Mouse (Mus musculus) gastrocnemius, adult 8-10 months (tissue): ENCODE measurements around the gene Clec4f. TPM values are rescaled to one million over a fixed set of nuclear protein-coding genes. Genes with fewer than 3 reads are reported as not detected.
"Not testable (repeated sequence)": the region's sequence is repeated elsewhere in the genome, so short reads cannot be mapped to it uniquely, and the experiment has no call there.

Experiments
- DNase-seq, 2 experiments: peaks; one replicate each; pipeline ENCODE4 v3.0.0; 2022; ENCODE audit warnings: low spot score in 2 of 2
- total RNA-seq, 4 experiments: library from RNA; stranded (reverse); gene quantifications; 2 replicates each; pipeline ENCODE4 v1.2.4; 2022

The Clec4f gene
- total RNA-seq, result not detected

DNA sequence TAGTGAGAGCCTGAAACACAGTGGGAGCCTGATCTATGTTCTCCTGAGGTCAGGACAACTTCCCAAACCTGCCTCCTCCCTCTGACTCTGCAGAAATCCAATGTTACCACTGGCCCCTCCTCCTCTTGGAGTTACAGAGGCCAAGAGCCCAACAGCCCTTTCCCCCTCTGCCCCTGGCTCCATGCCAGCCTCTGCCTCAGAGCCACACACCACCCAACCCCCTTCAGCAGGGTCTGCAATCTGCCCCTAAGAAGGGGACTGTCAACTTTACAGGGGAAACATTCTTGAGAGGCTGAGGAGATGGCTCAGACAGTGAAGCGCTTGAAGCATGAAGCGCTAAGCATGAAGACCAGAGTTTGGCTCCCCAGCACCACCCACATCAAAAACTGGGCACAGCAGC is at the start of gene Clec4f:
Clec4f (minus strand) TSS at position 101 of the 400 bp plus-strand sequence.
- DNase-seq, result no peak

DNA sequence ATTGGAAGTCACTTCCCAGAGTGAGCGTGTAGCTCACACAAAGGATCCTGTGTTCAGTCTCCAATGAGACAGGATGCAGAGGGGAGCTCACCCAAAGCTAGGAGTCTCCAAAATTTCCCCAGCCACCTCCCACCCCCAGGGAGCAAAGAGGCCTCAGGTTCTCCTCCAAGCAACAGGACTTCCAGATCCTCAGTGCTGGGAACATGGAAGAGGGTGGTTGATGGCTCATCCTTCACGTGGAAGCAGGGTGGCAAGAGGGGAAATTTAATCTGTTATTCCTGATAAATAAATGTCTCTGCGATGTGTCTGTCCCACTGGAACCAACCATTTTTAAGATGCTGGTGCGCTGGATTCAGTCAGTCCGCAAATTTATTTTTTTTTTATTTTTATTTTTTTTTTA is 48.7 kb upstream of the Clec4f start:
- DNase-seq, result no peak

DNA sequence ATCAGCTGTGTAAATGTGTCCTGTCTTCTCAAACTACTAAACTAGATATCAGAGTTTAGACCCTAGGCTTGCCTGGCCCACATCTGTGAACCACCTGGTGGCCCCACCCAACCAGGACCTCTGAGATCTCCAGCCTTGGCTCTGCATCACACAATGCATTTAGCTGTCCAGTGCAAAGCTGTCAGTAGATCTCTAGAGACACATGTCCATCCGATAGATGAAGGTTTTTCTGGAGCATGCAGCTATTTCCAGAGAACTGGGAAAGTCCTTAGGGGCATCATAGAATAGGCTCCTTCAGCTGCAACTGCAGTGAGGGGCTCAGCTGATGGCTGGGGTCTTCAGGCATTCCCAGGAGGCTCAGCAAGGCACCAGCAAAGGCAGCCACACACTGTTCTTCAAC is 48.3 kb upstream of the Clec4f start:
- DNase-seq, result no peak

DNA sequence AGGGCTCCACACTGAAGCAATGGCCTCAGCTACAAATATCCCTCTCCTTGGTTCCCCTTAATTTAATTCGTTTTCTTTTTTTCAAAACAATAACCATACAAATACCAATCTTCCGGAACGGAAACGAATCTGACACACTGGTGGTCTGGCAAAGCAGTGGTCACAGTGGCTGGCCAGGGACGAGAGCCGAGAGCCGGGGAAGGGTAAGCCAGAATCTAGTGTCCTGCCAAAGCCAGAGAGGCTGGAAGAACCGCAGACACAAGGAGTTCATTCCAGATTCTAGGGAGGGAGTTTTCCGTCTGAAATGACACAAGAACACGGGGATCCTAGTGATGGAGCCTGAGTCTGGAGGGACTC is 47.7 kb upstream of the Clec4f start:
- DNase-seq, result no peak

DNA sequence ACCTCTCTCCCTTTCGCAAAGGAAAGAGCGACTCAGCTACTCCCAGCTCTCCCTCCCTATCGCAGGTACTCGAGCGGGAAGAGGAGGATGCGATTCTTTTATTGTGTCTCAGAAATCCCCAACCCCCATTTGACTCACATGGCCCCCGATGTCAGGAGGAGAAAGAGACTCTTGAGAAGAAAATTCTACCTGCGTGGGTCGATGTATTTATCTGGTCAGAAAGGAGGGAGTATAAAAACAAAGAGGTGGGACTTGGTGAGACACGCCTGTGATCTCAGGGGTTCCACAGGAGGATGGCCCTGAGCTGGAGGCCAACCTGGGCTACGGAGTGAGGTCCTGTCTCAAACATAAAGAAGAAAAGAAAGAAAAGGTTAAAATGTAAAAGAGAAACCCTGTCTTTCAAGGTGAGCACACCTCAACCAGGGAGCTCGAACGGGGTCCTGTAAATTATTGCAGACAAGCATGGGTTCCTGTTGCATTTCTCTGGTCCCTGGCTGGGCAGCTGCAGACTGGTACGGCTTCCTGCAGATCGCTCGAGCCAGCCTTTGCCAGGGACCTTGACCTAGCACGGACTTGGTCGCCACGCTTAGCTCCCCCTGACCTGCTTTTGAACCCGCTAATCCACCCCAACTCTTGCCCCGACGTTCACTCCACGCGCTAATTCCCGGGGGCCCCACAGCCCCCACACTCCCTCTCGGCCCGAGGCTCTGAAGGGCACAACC is 47.2 kb upstream of the Clec4f start:
- no peak for DNase-seq

DNA sequence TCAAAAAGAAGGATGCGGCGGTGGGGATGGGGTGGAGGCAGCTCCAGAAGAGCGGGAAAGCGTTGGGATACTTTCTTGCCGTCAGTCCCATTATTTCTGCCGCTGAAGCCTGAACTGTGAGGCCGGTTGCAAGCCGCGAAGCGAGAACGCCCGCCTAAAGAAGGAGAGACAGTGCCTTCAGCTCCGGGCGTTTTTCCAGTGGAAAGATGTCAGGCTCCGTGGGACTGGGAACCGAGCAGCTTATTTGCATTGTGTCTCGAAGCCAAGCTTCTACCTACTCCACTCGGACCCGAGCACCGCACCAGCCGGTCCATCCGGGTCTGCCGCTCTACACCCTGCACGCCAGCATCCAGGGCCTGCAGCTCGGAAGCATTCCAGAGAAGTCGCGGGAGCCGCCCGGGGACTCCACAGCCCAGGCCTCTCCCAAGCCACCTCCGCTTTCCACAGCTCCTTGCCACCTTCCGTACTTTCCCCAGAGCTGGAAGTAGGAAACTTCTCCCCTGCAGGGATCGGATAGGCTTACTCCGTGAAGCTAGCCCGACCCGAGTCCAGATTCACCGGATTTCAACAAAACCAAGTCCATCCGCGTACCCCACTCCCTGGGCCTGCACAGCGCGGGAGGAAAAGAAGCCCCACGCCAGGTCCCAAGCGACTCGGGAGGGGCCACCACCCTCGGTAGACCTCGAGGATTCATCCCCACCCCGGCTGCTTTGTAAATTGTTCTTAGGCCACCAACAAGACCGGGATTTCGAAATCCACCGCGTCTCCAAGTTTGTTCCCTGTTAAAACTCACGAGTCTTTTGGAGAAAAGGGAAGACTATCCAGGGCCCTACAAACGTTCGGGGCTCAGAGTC is 46.4 kb upstream of the Clec4f start:
- no peak for DNase-seq

DNA sequence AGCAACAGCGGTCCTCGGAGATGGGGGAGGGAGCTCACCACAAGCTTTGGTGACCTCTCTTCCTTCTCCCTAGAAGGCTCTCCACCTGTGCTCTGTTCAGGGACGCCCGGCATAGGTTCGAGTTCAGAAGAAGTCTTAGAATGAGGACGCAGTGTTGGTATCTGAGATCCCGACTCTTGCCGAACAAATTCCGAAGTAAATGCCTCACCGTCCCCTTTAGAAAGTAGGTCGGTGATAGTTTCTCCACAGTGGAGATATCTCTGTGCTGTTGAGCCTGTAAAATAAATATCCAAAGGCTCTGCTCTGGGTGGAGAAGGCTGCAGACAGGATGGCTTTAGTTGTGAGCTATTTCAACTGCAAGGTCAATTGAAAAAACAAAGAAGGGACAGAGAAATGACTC is 45.0 kb upstream of the Clec4f start:
- no peak for DNase-seq

DNA sequence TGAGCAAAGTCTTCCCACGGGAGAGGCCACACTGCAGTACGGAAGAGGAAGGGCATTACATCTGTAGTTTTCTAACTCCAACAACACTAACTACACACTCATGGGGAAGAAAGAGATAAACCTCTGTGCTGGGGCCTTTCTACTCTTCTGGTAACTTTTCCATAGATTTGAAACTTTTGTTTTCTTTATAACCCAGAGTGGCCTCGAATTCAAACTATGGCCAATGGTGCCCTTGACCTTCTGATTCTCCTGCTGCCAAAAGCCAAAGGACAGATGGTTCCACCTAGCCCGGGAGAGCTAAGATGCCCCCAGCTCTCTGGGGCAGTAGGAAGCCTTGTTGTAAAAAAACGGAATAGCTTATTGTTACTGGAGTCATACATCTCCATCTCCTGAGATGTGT is 44.0 kb upstream of the Clec4f start:
- no peak for DNase-seq

DNA sequence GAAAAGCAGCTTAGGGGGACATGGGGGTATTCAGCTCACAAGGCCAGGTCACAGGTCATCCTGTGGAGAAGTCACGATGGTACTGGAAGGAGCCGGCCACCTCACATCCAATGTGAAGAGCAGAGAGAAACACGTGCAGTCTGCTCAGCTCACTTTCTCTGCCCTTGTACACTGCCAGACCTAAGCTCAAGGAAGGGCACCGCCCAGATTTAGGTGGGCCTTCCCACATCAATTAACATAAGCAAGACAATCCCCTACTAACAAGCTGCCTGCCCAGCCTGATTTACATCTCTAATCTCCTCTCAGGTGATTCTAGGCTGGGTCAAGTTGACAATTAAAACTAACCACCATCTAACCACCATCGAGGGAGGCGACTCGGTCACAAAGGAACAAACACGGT is 41.9 kb upstream of the Clec4f start:
- DNase-seq, result no peak

DNA sequence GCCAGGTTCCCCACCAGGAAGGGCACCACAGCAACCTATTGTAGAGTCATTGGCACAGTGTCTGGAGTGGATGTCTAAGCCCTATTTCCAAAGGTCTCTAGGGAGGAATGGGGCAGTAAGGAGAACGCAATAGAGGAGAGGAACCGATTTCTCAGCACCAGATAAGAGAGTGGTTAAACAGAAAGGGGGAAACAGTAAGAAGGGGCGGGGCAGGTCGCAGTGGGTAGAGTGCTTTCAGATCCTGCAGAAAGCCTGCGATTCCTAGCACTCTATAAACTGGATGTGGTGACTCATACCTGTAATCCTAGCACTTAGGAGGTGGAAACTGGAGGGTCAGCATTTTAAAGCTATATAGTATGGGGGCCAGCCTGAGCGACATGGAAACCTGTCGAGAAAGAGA is 40.7 kb upstream of the Clec4f start:
- DNase-seq, result no peak

DNA sequence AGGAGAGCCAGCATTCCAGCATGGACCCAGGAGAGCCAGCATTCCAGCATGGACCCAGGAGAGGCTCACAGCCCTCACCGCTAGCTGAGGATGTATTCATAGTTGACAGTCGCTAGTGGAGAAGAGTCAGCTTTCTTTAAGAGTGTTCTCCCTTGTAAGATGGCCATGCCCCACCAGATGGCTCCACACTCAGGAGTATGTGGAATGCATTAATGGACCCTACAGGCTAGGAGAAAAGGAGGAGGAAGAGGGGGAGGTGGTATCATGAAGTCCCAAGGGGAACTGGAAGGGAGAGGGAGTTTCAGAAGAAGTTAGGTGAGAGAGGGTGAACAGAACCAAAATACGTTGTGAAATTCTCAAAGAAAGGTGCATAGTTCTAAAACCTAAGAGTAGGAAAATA is 39.7 kb upstream of the Clec4f start:
- DNase-seq, result no peak

DNA sequence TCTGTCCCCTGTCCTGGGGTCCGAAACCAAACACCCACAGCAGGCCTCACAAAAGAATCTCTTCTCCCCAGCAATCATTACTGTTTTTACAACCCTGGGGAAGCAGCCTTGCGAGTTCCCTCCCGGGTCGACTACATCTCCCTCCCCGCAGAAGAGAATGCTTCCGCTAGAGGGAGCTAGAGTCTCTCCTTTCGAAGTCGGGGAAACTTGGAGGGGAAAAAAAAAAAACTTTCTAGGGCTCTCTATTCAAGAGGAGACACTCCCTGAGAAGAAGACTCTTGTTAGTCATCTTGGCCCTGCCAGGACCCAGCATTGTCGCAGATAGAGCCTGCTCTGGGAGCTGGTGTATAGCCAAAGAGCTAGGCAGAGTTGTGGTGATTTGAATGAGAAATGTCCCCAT is 37.8 kb upstream of the Clec4f start:
- no peak for DNase-seq

DNA sequence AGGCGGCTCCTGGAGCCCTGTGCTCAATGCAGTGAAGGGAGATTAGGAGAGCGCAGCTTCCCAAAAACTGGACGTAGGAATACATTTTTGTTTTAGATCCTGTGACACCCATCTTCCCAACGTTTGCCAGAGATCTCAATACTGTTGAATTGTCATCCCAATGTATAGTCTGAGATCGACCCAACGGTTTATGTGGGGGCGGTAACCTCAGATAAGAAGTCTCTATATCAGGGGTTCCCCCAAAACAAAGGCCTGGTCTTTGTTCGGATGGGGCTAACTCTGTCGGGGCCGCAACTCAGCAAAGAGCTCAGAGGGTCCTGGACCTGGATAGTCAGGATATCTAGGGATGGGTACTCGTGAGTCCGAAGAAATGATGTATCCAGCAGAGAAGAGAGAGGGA is 37.0 kb upstream of the Clec4f start:
- DNase-seq, result no peak

DNA sequence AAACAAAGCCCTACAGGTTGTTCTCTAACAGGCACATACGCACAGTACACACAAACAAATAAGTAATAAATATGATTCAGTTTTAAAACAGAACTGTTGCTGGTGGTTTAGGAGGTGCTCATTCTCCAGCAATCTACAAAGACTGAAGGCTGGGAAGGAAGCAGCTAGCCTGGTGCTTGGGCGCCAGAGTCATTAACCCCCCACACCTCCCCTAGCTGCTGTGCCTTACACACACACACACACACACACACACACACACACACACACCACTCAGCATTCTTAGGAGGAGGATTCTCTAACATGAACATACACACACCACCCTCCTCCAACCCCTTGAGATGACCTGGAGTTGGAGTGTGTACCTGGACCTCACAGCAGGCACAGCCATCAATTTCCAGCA is 34.9 kb upstream of the Clec4f start:
- no peak for DNase-seq

DNA sequence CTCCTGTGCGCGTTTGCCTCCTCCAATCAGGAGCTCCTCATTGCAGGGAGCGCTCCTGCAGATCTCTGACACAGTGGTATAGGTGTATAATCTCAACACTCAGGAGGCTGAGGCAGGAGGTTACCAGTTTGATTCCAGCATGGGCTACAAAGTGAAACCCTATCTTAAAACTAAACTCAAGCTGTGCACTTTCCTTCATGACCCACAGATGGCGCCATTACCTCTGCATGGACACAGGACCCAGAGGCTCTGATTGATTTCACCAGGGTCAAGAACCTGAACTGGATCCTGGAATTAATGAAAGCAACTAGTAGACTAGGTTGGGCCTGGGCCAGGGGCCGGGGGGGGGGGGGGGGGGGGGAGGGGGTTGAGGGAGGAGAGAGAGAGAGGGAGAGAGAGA is 34.3 kb upstream of the Clec4f start:
- no peak for DNase-seq

DNA sequence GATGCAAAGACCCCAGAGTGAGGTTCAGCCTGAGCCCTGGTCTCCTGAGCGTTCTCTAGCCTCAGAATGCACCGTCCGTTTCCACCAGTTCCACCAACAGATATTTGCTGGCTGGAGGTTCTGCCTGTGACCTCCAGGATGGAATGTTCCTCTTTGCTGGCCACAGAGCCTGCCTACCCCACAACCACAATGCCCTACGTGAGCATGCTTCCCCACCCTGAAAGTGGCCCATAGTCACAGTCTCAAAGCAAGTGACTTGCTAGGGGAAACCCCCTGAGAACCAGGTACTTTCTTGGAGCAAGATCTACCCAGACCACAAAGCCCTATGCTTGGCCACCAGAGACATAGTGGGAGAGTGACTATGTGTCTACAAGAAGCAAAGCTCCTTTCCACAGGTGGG is 33.4 kb upstream of the Clec4f start:
- DNase-seq, result no peak

DNA sequence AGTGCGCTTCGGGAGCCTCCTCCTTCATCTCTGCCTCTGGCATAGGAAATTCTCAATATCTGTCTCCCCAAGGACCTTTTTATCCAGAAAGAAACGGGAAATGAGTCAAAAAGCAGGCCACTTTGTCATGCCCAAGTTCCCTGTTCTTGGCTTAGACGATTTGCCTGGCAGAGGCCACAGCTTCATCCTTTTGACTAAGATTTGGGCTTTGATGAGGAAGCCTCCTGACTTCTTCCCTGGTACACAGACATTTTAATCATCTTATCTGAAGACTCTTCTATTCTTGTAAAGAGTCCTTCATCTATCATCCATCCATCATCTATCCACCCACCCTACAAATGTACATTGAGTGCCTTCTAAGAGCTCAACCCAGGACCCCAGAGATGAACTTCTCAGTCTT is 21.8 kb upstream of the Clec4f start, which contains the start of gene Cd207:
Cd207 (minus strand) TSS at position 101 of the 400 bp plus-strand sequence.
- no peak for DNase-seq

DNA sequence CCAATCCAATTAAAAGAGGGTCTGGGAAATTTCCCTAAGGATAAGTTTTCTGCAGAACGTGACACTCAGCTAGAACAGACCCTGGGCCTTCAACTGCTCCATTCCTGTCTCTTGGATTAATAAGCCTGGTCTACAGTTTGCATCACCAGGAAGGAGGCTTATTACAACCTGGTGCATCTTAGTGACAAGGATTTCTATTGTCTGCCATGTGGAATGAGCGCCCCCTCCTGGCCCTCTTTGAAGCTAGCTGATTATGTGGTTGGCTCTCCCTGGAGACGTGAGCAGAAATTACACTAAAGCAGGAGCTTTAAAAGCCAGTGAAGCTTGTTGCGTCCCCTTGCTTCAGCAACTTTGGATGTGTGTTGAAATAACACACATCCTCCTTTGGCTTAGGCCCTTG is 17.4 kb upstream of the Clec4f start:
- peak; percentile 15 to 23 for DNase-seq

DNA sequence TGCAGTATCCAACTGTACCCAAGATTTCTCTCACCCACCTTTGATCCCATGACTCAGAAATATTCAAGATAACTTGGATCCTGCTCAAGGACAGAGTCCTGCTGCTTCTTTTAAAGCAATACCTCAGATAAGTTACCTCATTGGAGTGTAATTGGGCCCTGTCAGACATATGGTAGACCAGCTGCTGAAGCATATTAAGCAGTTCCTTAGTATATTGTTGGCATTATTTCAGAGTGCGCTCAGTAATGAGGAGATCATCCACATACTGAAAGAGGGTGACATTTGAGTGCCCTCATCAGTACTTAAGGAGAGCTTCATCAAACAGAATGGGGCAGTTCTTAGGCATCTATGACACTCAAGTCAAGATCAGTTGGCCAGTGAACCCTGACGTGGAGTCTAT is 9.0 kb upstream of the Clec4f start:
- DNase-seq, result no peak

DNA sequence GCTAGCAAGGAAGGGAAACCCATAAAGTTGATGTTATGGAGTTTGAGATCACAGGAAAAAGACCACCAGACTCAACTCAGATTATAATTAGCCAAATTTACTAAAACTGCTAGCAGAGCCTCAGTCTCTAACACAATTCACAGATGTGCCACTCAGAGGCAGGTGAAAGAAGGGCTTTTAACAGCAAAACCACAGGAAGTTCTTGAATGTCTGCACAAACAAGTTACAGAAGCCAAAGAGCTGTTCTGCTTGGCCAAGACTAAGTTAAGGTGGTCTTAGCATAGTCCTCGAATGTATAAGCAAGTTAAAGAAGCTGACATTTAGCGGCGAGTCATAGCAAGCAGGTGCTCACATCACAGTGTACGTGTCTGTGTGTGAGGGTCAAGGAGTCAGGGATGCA is 4.8 kb upstream of the Clec4f start:
- DNase-seq, result no peak

DNA sequence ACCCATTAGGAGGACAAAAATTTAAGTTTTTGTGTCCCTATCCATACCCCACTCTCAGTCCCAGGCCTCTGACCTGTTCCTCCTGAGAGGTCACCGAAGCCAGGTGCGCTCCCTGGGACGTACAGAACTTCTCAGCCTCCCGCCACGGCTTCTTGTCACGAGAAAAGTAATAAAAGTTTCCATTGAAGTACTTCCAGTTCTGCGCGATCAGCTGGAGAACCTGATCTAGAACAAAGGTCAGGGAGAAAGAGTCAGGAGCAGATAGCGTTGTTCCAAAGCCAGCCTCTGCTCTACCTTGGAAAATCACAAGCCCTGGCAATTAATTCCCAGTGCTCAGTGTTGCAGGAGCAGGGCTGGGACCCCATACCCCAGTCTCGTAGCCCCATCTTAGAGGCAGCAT is 9.3 kb downstream of the Clec4f start:
- no peak for DNase-seq

DNA sequence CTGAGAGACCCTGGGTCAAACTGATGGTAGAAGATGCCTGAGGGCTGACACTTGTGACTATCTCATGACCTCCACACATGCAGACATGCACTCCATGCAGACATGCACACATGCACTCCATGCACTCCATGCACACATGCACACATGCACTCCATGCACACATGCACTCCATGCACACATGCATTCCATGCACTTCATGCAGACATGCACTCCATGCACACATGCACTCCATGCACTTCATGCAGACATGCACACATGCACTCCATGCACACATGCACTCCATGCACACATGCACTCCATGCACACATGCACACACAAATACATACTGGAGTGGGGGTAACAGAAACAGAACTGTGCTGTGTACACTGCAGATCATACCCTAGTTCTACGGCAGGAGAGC is 20.7 kb downstream of the Clec4f start:
- DNase-seq, result no peak

DNA sequence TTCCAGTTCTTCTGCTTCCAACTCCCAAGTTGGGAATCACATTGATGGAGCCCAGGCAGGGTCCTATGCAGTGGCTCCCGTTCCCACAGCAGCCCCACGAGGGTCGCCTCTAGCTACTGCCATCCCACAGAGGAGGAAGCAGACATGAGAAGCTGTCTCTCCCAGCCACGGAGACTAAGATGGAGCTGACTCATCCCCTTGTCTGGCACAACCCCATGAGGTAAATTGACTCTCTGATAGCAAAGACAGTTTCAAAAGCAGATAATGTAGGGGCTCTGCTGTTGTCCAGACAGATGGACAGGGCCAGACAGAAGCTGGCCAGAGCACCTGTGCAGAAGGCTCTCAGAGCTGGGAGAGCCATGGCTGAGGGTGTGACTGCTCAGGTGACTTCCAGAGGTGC is 21.4 kb downstream of the Clec4f start:
- DNase-seq, result not testable (repeated sequence)
